Mouse (Mus musculus): ENCODE measurements around the gene Ampd2.

Ampd2 gene

GRCm38 (mm10) chr3:108094976-108095760 lies 8.7 kb upstream of the Ampd2 start:
- DNase-seq = no peak

- peak; percentile 88 for DNase-seq
Measured at GRCm38 (mm10) chr3:108094146-108094545, 7.7 kb upstream of the Ampd2 start.

- DNase-seq = no peak
Measured at GRCm38 (mm10) chr3:108093306-108093705, 6.9 kb upstream of the Ampd2 start.

- peak; percentile 78 for DNase-seq
Measured at GRCm38 (mm10) chr3:108092536-108093115, 6.2 kb upstream of the Ampd2 start, which contains the start of gene Gnat2. Gene Gnat2 (plus strand): TSS chr3:108092789.

DNA sequence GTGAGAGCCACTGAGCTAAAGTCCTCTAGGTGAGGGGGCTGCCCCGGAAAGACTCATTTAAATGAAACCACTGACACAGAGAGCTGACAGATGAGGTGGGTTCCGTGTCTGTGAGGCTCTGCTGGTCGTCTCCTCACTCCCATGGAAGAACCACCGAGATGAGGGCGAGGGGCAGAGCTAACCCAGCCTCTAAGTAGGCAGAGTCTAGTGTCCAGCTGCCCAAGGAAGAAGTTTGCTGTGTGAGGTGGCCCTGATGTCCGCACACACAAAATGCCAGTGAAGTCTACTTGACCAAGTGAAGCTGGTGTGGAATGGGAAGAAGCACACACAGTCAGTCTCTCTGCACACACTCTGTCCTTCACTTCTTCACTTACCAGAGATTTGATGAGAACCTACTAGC lies 5.6 kb upstream of the Ampd2 start:
- no peak for DNase-seq

- DNase-seq = no peak
Measured at GRCm38 (mm10) chr3:108090561-108090960, 4.1 kb upstream of the Ampd2 start.

DNA sequence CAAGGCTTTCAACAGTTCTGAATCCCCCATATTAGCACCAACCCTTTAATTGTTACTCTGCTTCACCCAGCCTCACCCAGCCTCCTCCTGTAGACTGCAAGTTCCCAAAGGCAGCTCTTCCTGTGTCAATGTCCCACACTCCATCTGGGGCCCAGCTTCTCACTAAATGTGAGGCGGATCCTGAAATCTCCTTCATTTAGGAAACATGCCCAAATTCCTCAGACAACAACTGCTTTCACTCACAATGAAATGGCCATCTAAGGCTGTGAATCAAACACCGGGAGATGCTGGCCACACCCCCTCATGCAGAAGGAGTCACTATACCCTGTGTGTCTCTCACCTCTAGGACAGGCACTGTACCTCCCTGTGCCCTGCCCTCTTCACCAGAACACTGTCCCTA lies 3.5 kb upstream of the Ampd2 start:
- no peak for DNase-seq

DNA sequence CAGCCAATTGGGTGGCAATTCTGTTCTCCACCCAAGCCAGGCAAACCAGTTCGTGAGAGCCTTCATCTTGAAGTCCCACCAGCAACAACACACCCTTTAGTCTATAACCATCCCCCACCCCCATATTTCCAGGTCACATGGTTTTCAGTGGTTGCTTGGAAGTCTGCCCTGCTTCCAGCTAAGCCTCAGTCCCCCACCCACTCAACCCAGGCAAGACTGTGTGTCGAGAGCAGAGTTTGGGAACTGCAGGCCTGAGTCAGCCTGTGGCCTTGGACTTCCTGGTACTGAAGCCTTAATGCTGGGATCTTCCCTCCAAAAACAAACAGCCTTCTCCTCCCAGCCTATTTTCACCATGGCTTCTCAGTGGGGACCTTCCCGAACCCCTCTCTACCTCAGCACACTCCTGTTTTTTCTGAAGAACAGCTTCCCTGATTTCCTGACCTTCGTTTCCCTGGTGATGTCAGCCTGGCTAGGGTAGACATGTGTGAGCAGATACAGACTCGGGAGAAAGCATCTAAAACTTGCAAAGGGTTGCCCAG lies 2.5 kb upstream of the Ampd2 start:
- DNase-seq = no peak

DNA sequence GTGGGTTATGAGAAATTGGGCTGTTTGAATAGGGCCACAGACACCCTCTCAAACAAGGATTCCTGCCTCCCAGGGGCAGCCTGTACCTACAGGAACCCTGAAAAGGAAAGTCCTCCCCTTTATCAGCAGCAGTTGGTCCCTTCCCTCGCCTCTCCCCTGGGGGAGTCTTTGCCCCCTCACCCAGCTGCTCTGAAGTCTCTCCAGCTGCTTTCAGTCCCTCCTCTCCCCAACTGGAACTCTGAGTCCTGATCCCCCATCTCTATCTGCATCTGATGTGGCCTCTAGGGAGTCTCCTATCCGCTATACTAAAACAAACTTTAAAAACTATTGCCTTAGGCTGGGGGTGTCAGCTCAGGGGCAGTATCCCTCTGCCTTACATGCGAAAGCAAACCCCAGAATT lies 878 bp upstream of the Ampd2 start:
- DNase-seq = no peak

- DNase-seq = peak; percentile 65
Measured at GRCm38 (mm10) chr3:108085721-108086469, 556 bp downstream of the Ampd2 start.

DNA sequence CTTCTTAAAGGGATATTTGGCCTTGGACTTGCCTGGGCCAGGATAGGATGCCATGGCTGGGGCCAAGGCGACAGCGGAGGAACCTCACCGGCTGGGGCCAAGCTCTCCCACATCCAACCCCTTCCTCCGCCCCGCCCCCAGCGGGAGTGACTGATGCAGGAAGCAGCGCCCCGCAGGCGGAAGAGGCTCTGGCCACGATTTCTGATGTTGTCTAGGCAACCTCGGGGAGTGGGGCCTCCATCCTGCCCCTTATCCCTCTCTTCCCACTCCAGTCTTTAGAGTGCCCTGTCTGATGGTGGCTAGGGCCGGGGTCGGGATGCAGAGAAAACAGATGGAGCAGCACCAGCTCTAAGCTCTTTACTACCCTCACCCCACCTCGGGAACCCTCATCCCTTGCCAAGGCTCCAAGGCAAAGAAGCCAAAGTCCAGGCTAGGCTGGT lies 1.1 kb downstream of the Ampd2 start:
- DNase-seq = peak; percentile 91

- no peak for DNase-seq
Measured at GRCm38 (mm10) chr3:108084767-108085270, 1.6 kb downstream of the Ampd2 start.

DNA sequence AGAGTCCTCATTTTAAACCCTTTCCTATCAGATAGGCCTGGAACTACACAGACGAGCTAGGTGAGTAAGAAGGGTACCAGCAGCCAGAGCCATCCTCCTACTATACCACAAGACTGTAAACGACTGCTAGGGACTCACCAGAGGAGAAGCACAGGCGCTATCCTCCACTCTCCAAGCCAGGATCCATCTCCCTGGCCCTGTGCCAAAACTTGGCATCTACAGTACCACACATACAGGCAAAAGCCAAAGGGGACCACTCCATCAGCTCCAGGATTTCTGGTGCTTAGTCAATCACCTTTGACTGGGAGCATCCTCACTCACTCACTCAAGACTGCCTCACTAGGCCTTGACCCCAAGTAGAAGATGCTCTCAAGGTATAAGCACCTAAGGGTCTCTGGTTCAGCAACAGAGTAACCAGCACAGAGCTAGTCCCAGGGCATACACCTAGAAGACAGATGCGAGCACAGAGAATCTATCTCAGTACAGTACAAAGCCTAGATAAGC lies 2.5 kb downstream of the Ampd2 start:
- DNase-seq = peak; percentile 30

- no peak for DNase-seq
Measured at GRCm38 (mm10) chr3:108083161-108083560, 3.3 kb downstream of the Ampd2 start.

GRCm38 (mm10) chr3:108082251-108082875 lies 4.1 kb downstream of the Ampd2 start:
- DNase-seq = peak; percentile 77

- DNase-seq = no peak
Measured at GRCm38 (mm10) chr3:108081681-108082080, 4.8 kb downstream of the Ampd2 start.

- DNase-seq = no peak
Measured at GRCm38 (mm10) chr3:108076836-108077235, 9.6 kb downstream of the Ampd2 start.

- DNase-seq = peak; percentile 48
Measured at GRCm38 (mm10) chr3:108072983-108073569, 13.4 kb downstream of the Ampd2 start.

GRCm38 (mm10) chr3:108070295-108071293 lies 15.9 kb downstream of the Ampd2 start:
- DNase-seq = peak; percentile 63

DNA sequence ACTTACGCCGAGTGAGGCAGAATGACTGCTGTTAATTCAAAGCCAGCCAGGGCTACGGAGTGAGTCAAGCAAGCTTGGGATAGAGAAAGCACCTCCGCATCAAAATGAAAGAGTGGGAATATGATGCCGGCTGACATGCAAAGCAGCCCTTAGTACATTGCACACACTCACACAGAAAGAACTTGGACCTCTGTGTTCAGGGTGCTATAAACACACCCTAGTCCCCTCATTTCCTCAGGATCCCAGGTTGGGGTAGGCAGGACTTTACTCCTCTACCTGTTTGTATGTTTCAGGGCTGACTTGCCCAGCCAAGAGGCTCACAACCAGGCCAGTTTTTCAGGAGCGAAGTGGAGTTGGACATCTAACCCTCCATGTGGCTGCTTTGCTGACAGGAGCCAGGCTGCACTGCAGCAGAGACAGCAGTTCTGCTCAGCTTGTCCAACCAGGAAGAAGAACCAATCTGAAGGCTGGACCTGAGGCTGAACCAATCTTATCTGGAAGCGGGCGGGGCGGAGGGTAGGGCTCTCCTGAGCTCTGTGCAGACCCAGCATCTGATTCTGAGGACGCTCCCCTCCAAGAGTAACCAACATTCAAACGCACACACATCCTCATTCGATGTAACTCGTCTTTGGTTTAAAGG lies 17.1 kb downstream of the Ampd2 start:
- DNase-seq = no peak

Data from retina, postnatal 1 day (tissue).